Comparison of ENCODE assay signal across 8 mouse cellular contexts in the genomic region with DNA sequence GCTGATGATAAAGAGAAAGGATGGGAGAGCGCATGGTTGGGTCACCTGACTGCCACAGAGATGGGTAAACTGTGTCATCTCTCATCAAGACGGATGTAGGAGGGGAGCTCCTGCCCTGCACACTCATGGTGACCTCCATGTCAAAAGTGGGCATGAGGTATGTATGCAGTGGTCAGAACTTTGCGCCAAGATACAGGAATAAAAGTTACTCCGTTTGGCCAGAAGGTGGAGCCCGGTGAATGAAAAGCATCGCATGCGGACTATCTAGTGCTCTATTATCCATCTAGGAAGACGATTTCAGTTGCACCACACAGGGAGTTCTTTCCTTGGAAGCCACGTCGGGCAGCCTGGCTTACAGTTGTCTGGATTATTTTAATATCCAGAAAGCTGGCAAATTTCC. TPM values are rescaled to one million over a fixed set of nuclear protein-coding genes. Genes with fewer than 3 reads are reported as not detected.
DNase-seq lines count a peak whose midpoint lies in the region; ATAC-seq and TF ChIP-seq lines count a peak whose summit lies in the region.

No protein-coding gene starts in this region.

- 9% methylated on average over 10 of the region's 10 CpGs for WGBS in heart, embryonic 11.5 days (ENCODE audit: insufficient replicate concordance)
- WGBS in hindbrain, embryonic 15.5 days, result 11% methylated on average over 10 of the region's 10 CpGs
- WGBS in midbrain, embryonic 11.5 days, result 7% methylated on average over 10 of the region's 10 CpGs
- WGBS in stomach, postnatal 0 days, result 10% methylated on average over 10 of the region's 10 CpGs

- intact Hi-C loops in heart, postnatal 14 days (cut with DNase I), result loop anchor here (2.0 kb wide), 1 partner anchor 63 kb away; no protein-coding TSS in a partner anchor

- H3K27me3 ChIP-seq in heart, embryonic 11.5 days (ENCODE audit: control insufficient read depth, insufficient read depth, low read length), result no peaks in the 10 kb centered on the region
- no peaks in the 10 kb centered on the region for H3K27me3 ChIP-seq in hindbrain, embryonic 15.5 days
- no peaks in the 10 kb centered on the region for H3K27me3 ChIP-seq in midbrain, embryonic 11.5 days (ENCODE audit: control insufficient read depth, insufficient read depth, low read length)
- H3K27me3 ChIP-seq in stomach, postnatal 0 days (ENCODE audit: control insufficient read depth, insufficient read depth, low read length), result no peaks in the 10 kb centered on the region

- no peak for TF ChIP-seq EP300 in stomach, postnatal 0 days (optimal IDR thresholded peaks at IDR 0.05)

- H3K36me3 ChIP-seq in heart, embryonic 11.5 days (ENCODE audit: control insufficient read depth, insufficient read depth, low read length), result no peaks in the 10 kb centered on the region
- H3K36me3 ChIP-seq in hindbrain, embryonic 15.5 days, result no peaks in the 10 kb centered on the region
- H3K36me3 ChIP-seq in midbrain, embryonic 11.5 days (ENCODE audit: control insufficient read depth, insufficient read depth, low read length), result no peaks in the 10 kb centered on the region
- no peaks in the 10 kb centered on the region for H3K36me3 ChIP-seq in stomach, postnatal 0 days (ENCODE audit: control insufficient read depth, insufficient read depth, low read length)

- no peak for ATAC-seq in heart, embryonic 11.5 days (replicated peaks; ENCODE audit: insufficient number of reproducible peaks, low FRiP score, low TSS enrichment)
- ATAC-seq in hindbrain, embryonic 15.5 days (ENCODE audit: low FRiP score, low read depth), result peak; percentile 63; the same call in 1 of the 2 replicates
- peak; percentile 42; the same call in 1 of the 2 replicates for ATAC-seq in midbrain, embryonic 11.5 days (ENCODE audit: low FRiP score)
- ATAC-seq in stomach, postnatal 0 days (ENCODE audit: low FRiP score, low TSS enrichment), result peak; percentile 56; the same call in 1 of the 2 replicates

- no peak overlapping the region for H3K9ac ChIP-seq in heart, embryonic 11.5 days (ENCODE audit: low read depth, low read length)
- no peak overlapping the region for H3K9ac ChIP-seq in hindbrain, embryonic 15.5 days
- H3K9ac ChIP-seq in midbrain, embryonic 11.5 days (ENCODE audit: low read length), result no peak overlapping the region
- no peak overlapping the region for H3K9ac ChIP-seq in stomach, postnatal 0 days (ENCODE audit: low read length)

- no peak overlapping the region for H3K27ac ChIP-seq in heart, embryonic 11.5 days (ENCODE audit: low read depth, low read length)
- no peak overlapping the region for H3K27ac ChIP-seq in hindbrain, embryonic 15.5 days (replicated peaks)
- no peak overlapping the region for H3K27ac ChIP-seq in midbrain, embryonic 11.5 days (ENCODE audit: low read depth, low read length)
- no peak overlapping the region for H3K27ac ChIP-seq in stomach, postnatal 0 days (replicated peaks)

- H3K4me2 ChIP-seq in heart, embryonic 11.5 days, result no peak overlapping the region
- H3K4me2 ChIP-seq in hindbrain, embryonic 15.5 days, result no peak overlapping the region
- no peak overlapping the region for H3K4me2 ChIP-seq in midbrain, embryonic 11.5 days
- H3K4me2 ChIP-seq in stomach, postnatal 0 days (replicated peaks; ENCODE audit: low read depth), result no peak overlapping the region

- H3K4me1 ChIP-seq in heart, embryonic 11.5 days (ENCODE audit: control insufficient read depth, insufficient read depth, low read length), result no peaks in the 10 kb centered on the region
- no peaks in the 10 kb centered on the region for H3K4me1 ChIP-seq in hindbrain, embryonic 15.5 days (replicated peaks)
- H3K4me1 ChIP-seq in midbrain, embryonic 11.5 days (ENCODE audit: control insufficient read depth, insufficient read depth, low read length), result no peaks in the 10 kb centered on the region
- H3K4me1 ChIP-seq in stomach, postnatal 0 days (replicated peaks; ENCODE audit: control insufficient read depth, insufficient read depth), result no peaks in the 10 kb centered on the region

- peak; percentile 5 to 38 for DNase-seq in heart, postnatal 14 days
- DNase-seq in MN1 (ENCODE audit: low spot score), result peak; percentile 81
- peak; percentile 26 to 58 for DNase-seq in cerebellum, postnatal 25 days
- peak; percentile 52 to 64 for DNase-seq in left cerebral cortex, adult 18-20 months (ENCODE audit: low spot score in 2 of 2)
- DNase-seq in midbrain, embryonic 11.5 days (ENCODE audit: low spot score, missing footprints), result peak; percentile 88
- DNase-seq in stomach, postnatal 0 days (ENCODE audit: low spot score), result peak; percentile 57

- TF ChIP-seq CTCF in stomach, postnatal 0 days (IDR thresholded peaks at IDR 0.05; ENCODE audit: low read depth), result peak; percentile 81

- no peak overlapping the region for H3K4me3 ChIP-seq in heart, embryonic 11.5 days (ENCODE audit: low read depth, low read length)
- H3K4me3 ChIP-seq in hindbrain, embryonic 15.5 days, result no peak overlapping the region
- no peak overlapping the region for H3K4me3 ChIP-seq in midbrain, embryonic 11.5 days (ENCODE audit: low read depth, low read length)
- no peak overlapping the region for H3K4me3 ChIP-seq in stomach, postnatal 0 days (ENCODE audit: low read depth, low read length)

- no peaks in the 10 kb centered on the region for H3K9me3 ChIP-seq in heart, embryonic 11.5 days (replicated peaks; ENCODE audit: control insufficient read depth, low read length)
- no peaks in the 10 kb centered on the region for H3K9me3 ChIP-seq in hindbrain, embryonic 15.5 days
- no peaks in the 10 kb centered on the region for H3K9me3 ChIP-seq in midbrain, embryonic 11.5 days (ENCODE audit: control insufficient read depth, low read length)
- no peaks in the 10 kb centered on the region for H3K9me3 ChIP-seq in stomach, postnatal 0 days (ENCODE audit: control insufficient read depth, low read length)

RNA-seq across cellular contexts. Expression of a gene that starts 22.0 kb away (rescaled TPM):
- under 1 TPM; 0.26 to 0.39 TPM for total RNA-seq in heart, postnatal 14 days (2021)
- polyA plus RNA-seq in heart, embryonic 11.5 days (2014; fragmentation: Nextera tagmentation; extraction: Ambion mirVana), result 0.30 TPM in 1 of 2 replicates, not detected in the other
- 0.18 and 0.43 TPM in 2 replicates for polyA plus RNA-seq in hindbrain, embryonic 15.5 days (2015; fragmentation: Nextera tagmentation; extraction: Ambion mirVana)
- total RNA-seq in left cerebral cortex, adult 18-20 months (2021), result under 1 TPM; 0.14 to 0.19 TPM
- polyA plus RNA-seq in midbrain, embryonic 11.5 days (2014; fragmentation: Nextera tagmentation; extraction: Ambion mirVana), result 0.11 TPM in 1 of 2 replicates, not detected in the other
- polyA plus RNA-seq in stomach, postnatal 0 days (2015; fragmentation: Nextera tagmentation; extraction: Ambion mirVana), result 9.8 and 10.8 TPM in 2 replicates

RNA-seq across cellular contexts. Expression of a gene that starts 52.8 kb away (rescaled TPM):
- 10 to 100 TPM; 37.9 to 39.4 TPM for total RNA-seq in heart, postnatal 14 days (2021)
- 24.2 and 31.9 TPM in 2 replicates for polyA plus RNA-seq in heart, embryonic 11.5 days (2014; fragmentation: Nextera tagmentation; extraction: Ambion mirVana)
- 17.7 and 22.6 TPM in 2 replicates for polyA plus RNA-seq in hindbrain, embryonic 15.5 days (2015; fragmentation: Nextera tagmentation; extraction: Ambion mirVana)
- total RNA-seq in left cerebral cortex, adult 18-20 months (2021), result 10 to 100 TPM; 72.3 to 73.1 TPM
- 22.9 and 25.8 TPM in 2 replicates for polyA plus RNA-seq in midbrain, embryonic 11.5 days (2014; fragmentation: Nextera tagmentation; extraction: Ambion mirVana)
- 10.7 and 11.5 TPM in 2 replicates for polyA plus RNA-seq in stomach, postnatal 0 days (2015; fragmentation: Nextera tagmentation; extraction: Ambion mirVana)

Comparison
In these comparisons a context has a peak if more than half of its experiments do, and no peak if none do; other contexts are left out.
1. DNase-seq: peak in every context shown above with its lines; median percentile 88 in midbrain, embryonic 11.5 days; 81 in MN1; 58 in left cerebral cortex, adult 18-20 months; 57 in stomach, postnatal 0 days; 42 in cerebellum, postnatal 25 days; 22 in heart, postnatal 14 days.